Mouse (Mus musculus): ENCODE data around the gene Fyttd1.

The Fyttd1 gene

GRCm38 (mm10) chr16:32942694-32943093 lies 65.4 kb downstream of the Fyttd1 start:
- DNase-seq (ENCODE audit: low spot score in 2 of 2) = no peak

GRCm38 (mm10) chr16:32945379-32945778 lies 68.1 kb downstream of the Fyttd1 start:
- DNase-seq (ENCODE audit: low spot score in 2 of 2) = no peak

- DNase-seq (ENCODE audit: low spot score in 2 of 2) = no peak
Measured at GRCm38 (mm10) chr16:32948016-32948415, 70.7 kb downstream of the Fyttd1 start.

- DNase-seq (ENCODE audit: low spot score in 2 of 2) = no peak
Measured at GRCm38 (mm10) chr16:32948656-32949055, 71.4 kb downstream of the Fyttd1 start.

- no peak for DNase-seq (ENCODE audit: low spot score in 2 of 2)
Measured at GRCm38 (mm10) chr16:32949281-32949680, 72.0 kb downstream of the Fyttd1 start.

GRCm38 (mm10) chr16:32951074-32951473 lies 73.8 kb downstream of the Fyttd1 start:
- DNase-seq (ENCODE audit: low spot score in 2 of 2) = no peak

- peak; percentile 8 to 32 for DNase-seq (ENCODE audit: low spot score in 2 of 2)
Measured at GRCm38 (mm10) chr16:32953806-32954205, 76.5 kb downstream of the Fyttd1 start.

- no peak for DNase-seq (ENCODE audit: low spot score in 2 of 2)
Measured at GRCm38 (mm10) chr16:32954304-32954703, 77.0 kb downstream of the Fyttd1 start.

GRCm38 (mm10) chr16:32956889-32957288 lies 79.6 kb downstream of the Fyttd1 start:
- no peak for DNase-seq (ENCODE audit: low spot score in 2 of 2)
